Mouse (Mus musculus) MEL (cell line): ENCODE data around the gene Gmppb. TPM values are rescaled to one million over a fixed set of nuclear protein-coding genes. Genes with fewer than 3 reads are reported as not detected.

Source experiments
- DNase-seq: peaks from one replicate; pipeline ENCODE4 v3.0.0; 2011; ENCODE audit warnings: low read depth, low spot score
- H3K27ac ChIP-seq: 2 replicates; pipeline ENCODE4 v1.5.1; 2012; ENCODE audit warnings: low read depth, mild to moderate bottlenecking, control low read depth, low read length, moderate library complexity; ENCODE audit not compliant: control insufficient read depth
- H3K27me3 ChIP-seq, 2 experiments: fragments of 150-350 bp in 1 of 2; sonication (generic) in 1 of 2; 2 replicates each; pipeline ENCODE4 v1.6.1; 2012; ENCODE audit warnings: low read length in 2 of 2, mild to moderate bottlenecking in 2 of 2, improper control_type of control experiment in 1 of 2, moderate library complexity in 1 of 2; ENCODE audit not compliant: insufficient read depth in 2 of 2, control insufficient read depth in 1 of 2
- H3K36me3 ChIP-seq, 2 experiments: 2 replicates each; pipeline ENCODE4 v1.6.1; 2012 to 2014; ENCODE audit warnings: low read length in 2 of 2, improper control_type of control experiment in 1 of 2, inconsistent platforms in 1 of 2, mild to moderate bottlenecking in 1 of 2; ENCODE audit not compliant: insufficient read depth in 2 of 2, control insufficient read depth in 1 of 2
- H3K4me1 ChIP-seq, 2 experiments: fragments of 150-350 bp in 1 of 2; sonication (generic) in 1 of 2; 2 replicates each; pipeline ENCODE4 v1.6.1; 2012; ENCODE audit warnings: low read length in 2 of 2, improper control_type of control experiment in 1 of 2, mild to moderate bottlenecking in 1 of 2; ENCODE audit not compliant: insufficient read depth in 2 of 2, control insufficient read depth in 1 of 2
- H3K4me3 ChIP-seq, 2 experiments: fragments of 150-350 bp in 1 of 2; sonication (generic) in 1 of 2; 2 replicates each; pipeline ENCODE4 v1.5.1; 2012; ENCODE audit warnings: low read depth in 2 of 2, low read length in 2 of 2, mild to moderate bottlenecking in 2 of 2, moderate library complexity in 2 of 2, control low read depth in 1 of 2, improper control_type of control experiment in 1 of 2; ENCODE audit not compliant: control insufficient read depth in 1 of 2, insufficient read depth in 1 of 2
- H3K79me2 ChIP-seq: 2 replicates; pipeline ENCODE4 v1.6.1; 2012; ENCODE audit warnings: mild to moderate bottlenecking, low read length, moderate library complexity; ENCODE audit not compliant: control insufficient read depth, poor library complexity, insufficient read depth
- H3K9ac ChIP-seq: 2 replicates; pipeline ENCODE4 v1.6.1; 2012; ENCODE audit warnings: low read depth, mild to moderate bottlenecking, control low read depth, low read length, moderate library complexity; ENCODE audit not compliant: control insufficient read depth, poor library complexity, severe bottlenecking
- H3K9me3 ChIP-seq: fragments of 150-350 bp; sonication (generic); replicated peaks from 2 replicates; pipeline ENCODE4 v1.6.1; 2012; ENCODE audit warnings: mild to moderate bottlenecking, low read length, improper control_type of control experiment, moderate library complexity; ENCODE audit not compliant: insufficient read depth
- BHLHE40 ChIP-seq: IDR thresholded peaks from 2 replicates; pipeline ENCODE4 v1.6.1; 2012; ENCODE audit warnings: low read depth, mild to moderate bottlenecking, inconsistent platforms, low read length, improper control_type of control experiment, borderline replicate concordance
- CHD1 ChIP-seq: IDR thresholded peaks from 2 replicates; pipeline ENCODE4 v1.6.1; 2012; ENCODE audit warnings: low read depth, mild to moderate bottlenecking, inconsistent platforms, low read length, improper control_type of control experiment
- CHD2 ChIP-seq: IDR thresholded peaks from 2 replicates; pipeline ENCODE4 v1.6.1; 2011; ENCODE audit warnings: low read length, improper control_type of control experiment
- CTCF ChIP-seq, 3 experiments: IDR thresholded peaks in 2 of 3; conservative IDR thresholded peaks in 1 of 3; 2 replicates each; pipeline ENCODE4 v1.5.1; 2011 to 2012; ENCODE audit warnings: low read length in 3 of 3, low read depth in 2 of 3, mild to moderate bottlenecking in 2 of 3, improper control_type of control experiment in 1 of 3, inconsistent platforms in 1 of 3, mixed read lengths in 1 of 3, moderate library complexity in 1 of 3; ENCODE audit not compliant: control insufficient read depth in 1 of 3, insufficient read depth in 1 of 3, poor library complexity in 1 of 3, severe bottlenecking in 1 of 3
- ETS1 ChIP-seq: IDR thresholded peaks from 2 replicates; pipeline ENCODE4 v1.6.1; 2012; ENCODE audit warnings: low read depth, mild to moderate bottlenecking, inconsistent platforms, low read length, improper control_type of control experiment, moderate library complexity
- GABPA ChIP-seq: IDR thresholded peaks from 2 replicates; pipeline ENCODE4 v1.6.1; 2012; ENCODE audit warnings: low read depth, mild to moderate bottlenecking, inconsistent platforms, low read length, improper control_type of control experiment, moderate library complexity
- GATA1 ChIP-seq: IDR thresholded peaks from 2 replicates; pipeline ENCODE4 v1.6.1; 2011; ENCODE audit warnings: low read depth, low read length, improper control_type of control experiment
- MAX ChIP-seq: IDR thresholded peaks from 2 replicates; pipeline ENCODE4 v1.6.1; 2011; ENCODE audit warnings: low read length, improper control_type of control experiment
- MXI1 ChIP-seq: IDR thresholded peaks from 2 replicates; pipeline ENCODE4 v1.6.1; 2011; ENCODE audit warnings: mild to moderate bottlenecking, low read depth, low read length, improper control_type of control experiment
- MYB ChIP-seq: IDR thresholded peaks from 2 replicates; pipeline ENCODE4 v1.6.1; 2011; ENCODE audit warnings: mild to moderate bottlenecking, low read depth, low read length, improper control_type of control experiment
- MYC ChIP-seq: IDR thresholded peaks from 2 replicates; pipeline ENCODE4 v1.6.1; 2011; ENCODE audit warnings: low read depth, mild to moderate bottlenecking, low read length, improper control_type of control experiment, moderate library complexity
- NRF1 ChIP-seq: IDR thresholded peaks from 2 replicates; pipeline ENCODE4 v1.6.1; 2014; ENCODE audit warnings: low read depth, mild to moderate bottlenecking, inconsistent platforms, low read length, improper control_type of control experiment, moderate library complexity; ENCODE audit not compliant: poor library complexity, insufficient read depth, severe bottlenecking
- POLR2AphosphoS5 ChIP-seq: IDR thresholded peaks from 2 replicates; pipeline ENCODE4 v1.6.1; 2012; ENCODE audit warnings: low read depth, borderline replicate concordance, mild to moderate bottlenecking, inconsistent platforms, low read length, moderate library complexity, mixed read lengths
- RAD21 ChIP-seq: IDR thresholded peaks from 2 replicates; pipeline ENCODE4 v1.6.1; 2011; ENCODE audit warnings: mild to moderate bottlenecking, low read depth, low read length, improper control_type of control experiment
- SIN3A ChIP-seq: IDR thresholded peaks from 2 replicates; pipeline ENCODE4 v1.6.1; 2012; ENCODE audit warnings: low read length, improper control_type of control experiment, inconsistent platforms
- SMC3 ChIP-seq: IDR thresholded peaks from 2 replicates; pipeline ENCODE4 v1.6.1; 2011; ENCODE audit warnings: low read depth, low read length, improper control_type of control experiment
- TAL1 ChIP-seq: IDR thresholded peaks from 2 replicates; pipeline ENCODE4 v1.6.1; 2012; ENCODE audit warnings: mild to moderate bottlenecking, inconsistent platforms, low read length, moderate library complexity, mixed read lengths
- TCF12 ChIP-seq: IDR thresholded peaks from 2 replicates; pipeline ENCODE4 v1.6.1; 2014; ENCODE audit warnings: low read depth, mild to moderate bottlenecking, inconsistent platforms, low read length, improper control_type of control experiment, moderate library complexity
- UBTF ChIP-seq: IDR thresholded peaks from 2 replicates; pipeline ENCODE4 v1.6.1; 2012; ENCODE audit warnings: low read depth, mild to moderate bottlenecking, inconsistent platforms, low read length, improper control_type of control experiment, moderate library complexity, borderline replicate concordance; ENCODE audit not compliant: insufficient read depth
- USF1 ChIP-seq: IDR thresholded peaks from 2 replicates; pipeline ENCODE4 v1.6.1; 2014; ENCODE audit warnings: low read depth, mild to moderate bottlenecking, inconsistent platforms, low read length, improper control_type of control experiment, moderate library complexity
- USF2 ChIP-seq, 2 experiments: IDR thresholded peaks; 2 replicates each; pipeline ENCODE4 v1.6.1; 2011 to 2012; ENCODE audit warnings: improper control_type of control experiment in 2 of 2, low read length in 2 of 2, borderline replicate concordance in 1 of 2, inconsistent platforms in 1 of 2, low read depth in 1 of 2, mild to moderate bottlenecking in 1 of 2; ENCODE audit not compliant: insufficient read depth in 1 of 2
- ZC3H11A ChIP-seq: IDR thresholded peaks from 2 replicates; pipeline ENCODE4 v1.6.1; 2012; ENCODE audit warnings: low read depth, mild to moderate bottlenecking, inconsistent platforms, low read length, improper control_type of control experiment
- ZKSCAN1 ChIP-seq: IDR thresholded peaks from 2 replicates; pipeline ENCODE4 v1.6.1; 2012; ENCODE audit warnings: low read depth, mild to moderate bottlenecking, inconsistent platforms, low read length, improper control_type of control experiment, moderate library complexity
- ZMIZ1 ChIP-seq: IDR thresholded peaks from 2 replicates; pipeline ENCODE4 v1.6.1; 2012; ENCODE audit warnings: low read depth, mild to moderate bottlenecking, inconsistent platforms, low read length, improper control_type of control experiment, moderate library complexity
- polyA plus RNA-seq, 2 experiments: library from polyadenylated mRNA; stranded (reverse) in 1 of 2; unstranded in 1 of 2; fragments of >175 nt in 1 of 2; fragments of >200 nt in 1 of 2; gene quantifications; 2 replicates each; pipeline versions ENCODE4 v1.2.1 to v1.2.4; 2012; ENCODE audit warnings: low replicate concordance in 2 of 2, low read depth in 1 of 2; ENCODE audit not compliant: insufficient read length in 2 of 2, insufficient read depth in 1 of 2, missing spikeins in 1 of 2
- total RNA-seq: library from RNA; depleted of rRNA; stranded (reverse); fragments of 300-350 nt; gene quantifications from 2 replicates; pipeline ENCODE4 v1.2.3, GENCODE M21; 2012

Gene Gmppb
- total and polyA plus RNA-seq, 3 experiments: 26.2 to 38.1 TPM; not detected in 1

GRCm38 (mm10) chr9:108067199-108067598 lies 18.2 kb downstream of the Gmppb start:
- no peak overlapping the region for H3K9ac ChIP-seq
- TF ChIP-seq SMC3: 0 out of 2 replicates have a peak, but pooled peaks have one; percentile 12
- no peak for TF ChIP-seq MXI1
- no peak for TF ChIP-seq POLR2AphosphoS5
- no peak for TF ChIP-seq CHD1
- no peak for TF ChIP-seq MAX
- no peak for TF ChIP-seq ZC3H11A
- peak in 2 of 3 experiments; percentile 16 to 26; a peak in 3 of 6 replicates for TF ChIP-seq CTCF (IDR thresholded peaks at IDR 0.05 in 2 of 3, conservative IDR thresholded peaks at IDR 0.05 in 1 of 3; ENCODE audit: control insufficient read depth in 1 of 3, insufficient read depth in 1 of 3, low read depth in 2 of 3, low read length in 3 of 3, poor library complexity in 1 of 3, severe bottlenecking in 1 of 3)
- TF ChIP-seq USF1: no peak
- TF ChIP-seq RAD21: peak; percentile 0; the same call in 1 of the 2 replicates
- TF ChIP-seq, all 39 proteins: peak for 3
- H3K9me3 ChIP-seq: no peaks in the 10 kb centered on the region
- no peaks in the 10 kb centered on the region; a peak in 1 of 4 replicates for H3K36me3 ChIP-seq
- no peak overlapping the region for H3K4me3 ChIP-seq
- no peaks in the 10 kb centered on the region for H3K79me2 ChIP-seq
- H3K27ac ChIP-seq: no peak overlapping the region
- no peak for DNase-seq
- H3K27me3 ChIP-seq: no peaks in the 10 kb centered on the region
- H3K4me1 ChIP-seq: no peaks in the 10 kb centered on the region

- H3K36me3 ChIP-seq: no peaks in the 10 kb centered on the region; a peak in 1 of 4 replicates
Measured at GRCm38 (mm10) chr9:108067900-108068299, 18.9 kb downstream of the Gmppb start.

GRCm38 (mm10) chr9:108069007-108069406 lies 20.0 kb downstream of the Gmppb start:
- H3K27me3 ChIP-seq: no peaks in the 10 kb centered on the region
- H3K4me1 ChIP-seq: no peaks in the 10 kb centered on the region
- H3K79me2 ChIP-seq: no peaks in the 10 kb centered on the region
- DNase-seq: no peak
- H3K4me3 ChIP-seq: no peak overlapping the region
- no peak overlapping the region for H3K9ac ChIP-seq
- H3K27ac ChIP-seq: no peak overlapping the region
- no peaks in the 10 kb centered on the region; a peak in 1 of 4 replicates for H3K36me3 ChIP-seq
- H3K9me3 ChIP-seq: no peaks in the 10 kb centered on the region
- TF ChIP-seq MYB: no peak
- TF ChIP-seq SIN3A: no peak
- no peak for TF ChIP-seq CTCF (IDR thresholded peaks at IDR 0.05 in 2 of 3, conservative IDR thresholded peaks at IDR 0.05 in 1 of 3; ENCODE audit: control insufficient read depth in 1 of 3, insufficient read depth in 1 of 3, low read depth in 2 of 3, low read length in 3 of 3, poor library complexity in 1 of 3, severe bottlenecking in 1 of 3)
- no peak for TF ChIP-seq SMC3
- no peak for TF ChIP-seq ETS1
- TF ChIP-seq TCF12: no peak
- TF ChIP-seq GATA1: no peak
- TF ChIP-seq USF2 (IDR thresholded peaks at IDR 0.05; ENCODE audit: borderline replicate concordance in 1 of 2, insufficient read depth in 1 of 2, low read depth in 1 of 2, low read length in 2 of 2): no peak
- TF ChIP-seq UBTF: no peak
- TF ChIP-seq CHD2: no peak
- TF ChIP-seq TAL1: no peak
- TF ChIP-seq ZKSCAN1: no peak
- TF ChIP-seq ZC3H11A: no peak
- TF ChIP-seq GABPA: no peak
- no peak for TF ChIP-seq BHLHE40
- no peak for TF ChIP-seq MAX

More at GRCm38 (mm10) chr9:108067900-108068299, 18.9 kb downstream of the Gmppb start:
- Histone ChIP-seq H3K4me3 (no peak overlapping the region), H3K27ac (no peak overlapping the region), H3K27me3 (no peaks in the 10 kb centered on the region), H3K9ac (no peak overlapping the region), H3K9me3 (no peaks in the 10 kb centered on the region), H3K79me2 (no peaks in the 10 kb centered on the region), H3K4me1 (no peaks in the 10 kb centered on the region)
- TF ChIP-seq CTCF (IDR thresholded peaks at IDR 0.05 in 2 of 3, conservative IDR thresholded peaks at IDR 0.05 in 1 of 3; ENCODE audit: control insufficient read depth in 1 of 3, insufficient read depth in 1 of 3, low read depth in 2 of 3, low read length in 3 of 3, poor library complexity in 1 of 3, severe bottlenecking in 1 of 3) (peak; percentile 82 to 99 (median 95)), ZMIZ1 (no peak), ZC3H11A (peak; percentile 80), MYC (no peak), USF2 (IDR thresholded peaks at IDR 0.05; ENCODE audit: borderline replicate concordance in 1 of 2, insufficient read depth in 1 of 2, low read depth in 1 of 2, low read length in 2 of 2) (no peak), RAD21 (peak; percentile 85), NRF1 (no peak), POLR2AphosphoS5 (no peak), SMC3 (peak; percentile 86), GATA1 (no peak)
- peak; percentile 90 for DNase-seq
